Mouse (Mus musculus): ENCODE measurements around the gene Stambpl1.

The Stambpl1 gene

GRCm38 (mm10) chr19:34240273-34241039 is 48.4 kb downstream of the Stambpl1 start:
- no peak for DNase-seq (ENCODE audit: low spot score in 2 of 2)

GRCm38 (mm10) chr19:34241247-34241915 is 49.4 kb downstream of the Stambpl1 start:
- DNase-seq (ENCODE audit: low spot score in 2 of 2), result no peak

DNA sequence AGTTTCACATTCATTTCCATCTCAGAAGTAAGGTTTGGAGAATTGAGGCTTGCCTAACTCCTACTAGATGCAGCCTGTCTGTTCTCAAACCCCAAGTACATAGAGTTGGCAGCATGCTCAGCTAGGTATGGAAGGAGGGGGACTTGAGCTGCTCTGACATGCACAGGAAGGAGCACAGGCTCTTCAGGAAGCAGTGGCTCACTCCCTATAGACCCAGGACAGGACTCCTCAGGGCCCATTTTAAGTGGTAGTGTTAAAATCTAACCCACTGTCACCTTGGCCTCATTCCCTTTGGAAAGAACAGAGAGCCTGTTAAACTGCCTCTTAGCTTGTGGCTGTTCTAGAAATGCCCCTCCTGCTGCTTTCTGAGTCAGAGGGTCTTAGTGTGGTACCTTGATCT is 50.9 kb downstream of the Stambpl1 start:
- DNase-seq (ENCODE audit: low spot score in 2 of 2), result no peak

DNA sequence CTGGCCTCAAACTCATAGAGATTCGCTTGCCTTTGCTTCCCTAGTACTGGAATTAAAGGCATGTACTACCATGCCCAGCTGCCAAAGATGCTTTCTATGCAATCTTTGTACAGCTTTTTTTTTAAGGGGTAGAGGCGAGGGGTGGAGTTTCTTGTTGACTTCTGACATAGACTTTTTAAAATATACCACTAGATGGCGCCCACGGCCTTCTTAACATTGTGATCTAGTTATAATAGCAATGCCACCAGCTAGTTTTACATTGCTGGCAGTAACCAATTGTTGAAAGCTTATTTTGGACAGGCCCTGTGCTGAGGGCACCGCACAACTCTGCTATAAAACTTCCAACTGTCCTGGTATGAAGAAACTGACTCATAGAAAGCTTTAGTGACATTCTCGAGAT is 52.0 kb downstream of the Stambpl1 start:
- peak; percentile 38 to 51 for DNase-seq (ENCODE audit: low spot score in 2 of 2)

GRCm38 (mm10) chr19:34248558-34248957 is 56.5 kb downstream of the Stambpl1 start:
- DNase-seq (ENCODE audit: low spot score in 2 of 2), result no peak

- no peak for DNase-seq (ENCODE audit: low spot score in 2 of 2)
Measured at GRCm38 (mm10) chr19:34250621-34251020, 58.6 kb downstream of the Stambpl1 start.

DNA sequence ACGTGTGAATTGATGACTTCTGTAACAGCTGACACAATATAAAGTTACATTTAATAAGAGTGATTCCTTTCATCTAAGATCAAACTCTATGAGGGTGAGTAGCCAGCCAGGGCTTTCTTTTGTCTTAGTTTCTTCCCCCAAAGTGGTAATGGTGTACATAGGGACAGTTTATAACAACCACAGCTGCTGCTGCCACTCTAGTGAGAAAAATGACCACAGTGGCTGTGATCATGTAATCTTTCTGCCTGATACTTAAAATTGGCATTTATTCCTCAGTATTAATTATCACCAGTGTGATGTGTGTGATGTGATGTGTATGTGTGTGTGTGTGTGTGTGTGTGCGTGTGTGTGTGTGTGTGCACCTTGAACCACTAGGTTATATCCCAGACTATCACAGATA is 59.9 kb downstream of the Stambpl1 start:
- no peak for DNase-seq (ENCODE audit: low spot score in 2 of 2)

DNA sequence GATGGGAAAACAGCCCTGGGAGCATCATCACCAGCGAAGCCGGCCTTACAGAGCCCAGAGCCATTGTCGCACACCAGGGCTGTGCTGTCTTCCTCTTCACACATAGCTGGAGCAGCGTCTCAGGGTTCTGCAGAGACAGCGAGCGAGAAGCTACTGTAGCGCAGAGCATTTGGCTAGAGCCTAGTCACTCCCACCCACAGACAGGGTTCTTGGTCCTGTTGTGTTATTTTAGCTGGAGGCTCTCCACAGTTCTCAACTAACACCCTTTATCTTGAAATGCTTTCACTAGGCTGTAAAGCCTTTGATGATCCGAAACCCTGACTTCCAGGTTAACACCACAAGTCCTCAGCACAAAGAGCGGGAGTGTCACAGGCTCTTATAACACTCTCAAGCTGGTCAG is 60.4 kb downstream of the Stambpl1 start:
- no peak for DNase-seq (ENCODE audit: low spot score in 2 of 2)

DNA sequence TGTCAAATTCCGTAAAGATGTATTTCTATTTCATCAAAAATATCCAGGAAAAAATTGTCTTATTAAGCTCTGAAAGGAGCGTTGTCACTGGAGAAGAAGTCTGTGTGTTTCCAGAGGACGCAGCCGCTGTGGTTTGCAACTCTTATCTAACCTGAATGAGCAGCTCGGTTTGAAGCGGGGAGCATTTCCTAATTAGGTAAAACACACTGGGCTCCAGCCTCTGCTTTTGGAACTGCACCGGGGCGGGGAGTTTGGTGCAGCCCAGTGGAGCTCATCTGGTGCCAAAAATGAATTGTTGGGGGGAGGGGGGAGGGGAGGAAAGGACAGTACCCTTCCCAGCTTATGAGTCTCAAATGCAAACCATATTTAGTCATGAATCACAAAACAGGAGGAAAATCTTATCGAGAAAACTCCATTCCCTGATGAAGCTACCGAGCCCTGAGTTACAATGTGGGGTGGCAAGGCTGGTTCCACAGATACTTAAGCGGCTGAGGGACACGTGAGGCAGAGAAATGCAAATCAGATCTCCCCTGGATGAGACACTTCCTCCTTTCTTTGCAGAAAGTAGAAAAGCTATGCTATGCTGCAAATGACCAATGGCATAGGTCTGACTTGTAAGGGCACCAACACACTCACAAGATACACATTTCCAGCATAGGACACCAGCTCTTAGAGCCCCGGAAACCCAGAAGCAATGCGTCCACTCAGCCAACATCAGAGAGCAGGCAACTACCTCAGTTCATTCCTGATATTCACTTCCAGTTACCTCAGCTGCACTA is 62.3 kb downstream of the Stambpl1 start:
- DNase-seq (ENCODE audit: low spot score in 2 of 2), result no peak

DNA sequence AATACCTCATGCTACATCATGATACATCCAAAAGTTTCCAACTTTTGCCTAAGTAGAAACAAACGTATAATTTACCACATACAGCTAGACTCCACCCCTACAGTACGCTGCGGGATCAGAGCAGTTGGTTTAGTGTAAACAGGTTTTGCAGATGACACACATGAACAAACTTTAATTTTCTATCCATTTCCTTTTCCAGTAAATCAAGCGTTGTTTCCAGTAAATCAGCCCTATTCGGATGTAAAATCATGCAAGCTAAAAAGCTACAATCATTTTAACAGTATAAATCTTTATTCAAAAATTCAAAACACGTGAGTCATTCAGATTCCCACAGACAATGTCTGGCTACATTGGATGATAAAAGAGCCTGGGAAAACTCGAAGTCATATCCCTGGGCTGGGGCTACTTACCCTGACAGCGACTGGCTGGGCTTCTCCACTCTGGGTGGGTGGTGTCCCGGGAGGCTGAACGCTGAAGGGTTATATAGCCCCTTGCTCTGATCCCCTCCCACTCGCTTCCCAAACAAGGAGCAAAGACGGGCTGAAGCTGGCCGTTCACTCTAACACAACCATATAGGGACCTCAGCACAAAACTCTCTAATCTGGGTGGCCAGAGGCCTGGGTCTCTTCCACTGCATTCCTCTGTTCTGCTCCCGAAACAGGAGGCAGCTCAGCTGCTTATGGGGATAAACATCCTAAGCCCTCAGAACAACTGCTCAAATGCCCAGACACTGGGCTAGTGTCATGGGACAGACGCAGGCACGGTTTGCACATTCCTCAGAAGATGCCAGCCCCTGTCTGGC is 63.1 kb downstream of the Stambpl1 start, which contains the start of gene Acta2:
TSS of gene Acta2 (minus strand) at position 711 of the 802 bp plus-strand sequence.
- DNase-seq (ENCODE audit: low spot score in 2 of 2), result no peak

DNA sequence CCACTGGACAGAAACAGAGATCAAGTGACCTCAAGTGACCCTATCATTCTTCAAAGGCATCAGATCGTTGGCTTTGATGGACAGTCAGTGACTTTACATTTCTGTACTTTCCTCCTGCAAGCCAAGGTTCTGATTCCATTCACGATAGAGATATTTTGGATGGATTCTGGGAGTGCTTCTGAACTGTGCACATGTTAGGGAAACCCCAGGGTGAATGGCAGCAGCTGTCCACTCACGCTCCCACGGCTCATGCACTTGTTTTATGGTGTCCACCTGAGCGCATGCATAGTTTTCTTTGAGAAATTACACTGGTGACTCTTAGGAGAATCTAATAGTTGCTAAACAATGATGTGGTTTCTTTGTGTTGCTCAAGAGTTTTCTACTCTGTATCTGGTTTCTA is 64.1 kb downstream of the Stambpl1 start:
- DNase-seq (ENCODE audit: low spot score in 2 of 2), result no peak

DNA sequence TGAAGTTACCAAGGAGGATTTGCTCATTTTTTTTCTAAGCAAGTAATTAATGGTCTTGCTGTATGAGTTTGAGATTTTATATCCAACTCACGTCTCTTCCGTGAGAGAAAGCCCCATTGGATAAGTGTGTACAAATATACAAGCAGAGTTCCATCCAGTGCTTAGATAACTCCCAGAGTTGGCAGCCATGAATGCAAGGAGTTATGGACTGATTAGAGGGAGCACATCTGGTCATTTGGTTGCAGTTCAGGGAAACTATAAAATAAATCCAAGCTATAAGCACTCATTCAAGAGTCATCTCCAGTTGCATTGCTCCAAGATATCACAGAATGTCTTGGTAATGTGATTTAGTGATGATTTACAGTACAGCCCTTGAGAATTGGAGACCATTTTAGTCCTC is 64.9 kb downstream of the Stambpl1 start:
- DNase-seq (ENCODE audit: low spot score in 2 of 2), result no peak

- no peak for DNase-seq (ENCODE audit: low spot score in 2 of 2)
Measured at GRCm38 (mm10) chr19:34262273-34262974, 70.4 kb downstream of the Stambpl1 start.

GRCm38 (mm10) chr19:34265604-34266193 is 73.7 kb downstream of the Stambpl1 start:
- DNase-seq (ENCODE audit: low spot score in 2 of 2), result no peak

GRCm38 (mm10) chr19:34268991-34269390 is 77.0 kb downstream of the Stambpl1 start:
- no peak for DNase-seq (ENCODE audit: low spot score in 2 of 2)

GRCm38 (mm10) chr19:34270106-34270726 is 78.2 kb downstream of the Stambpl1 start:
- no peak for DNase-seq (ENCODE audit: low spot score in 2 of 2)

GRCm38 (mm10) chr19:34270824-34271464 is 78.9 kb downstream of the Stambpl1 start:
- no peak for DNase-seq (ENCODE audit: low spot score in 2 of 2)

- no peak for DNase-seq (ENCODE audit: low spot score in 2 of 2)
Measured at GRCm38 (mm10) chr19:34273073-34273472, 81.0 kb downstream of the Stambpl1 start.

- no peak for DNase-seq (ENCODE audit: low spot score in 2 of 2)
Measured at GRCm38 (mm10) chr19:34278078-34278477, 86.0 kb downstream of the Stambpl1 start.

DNA sequence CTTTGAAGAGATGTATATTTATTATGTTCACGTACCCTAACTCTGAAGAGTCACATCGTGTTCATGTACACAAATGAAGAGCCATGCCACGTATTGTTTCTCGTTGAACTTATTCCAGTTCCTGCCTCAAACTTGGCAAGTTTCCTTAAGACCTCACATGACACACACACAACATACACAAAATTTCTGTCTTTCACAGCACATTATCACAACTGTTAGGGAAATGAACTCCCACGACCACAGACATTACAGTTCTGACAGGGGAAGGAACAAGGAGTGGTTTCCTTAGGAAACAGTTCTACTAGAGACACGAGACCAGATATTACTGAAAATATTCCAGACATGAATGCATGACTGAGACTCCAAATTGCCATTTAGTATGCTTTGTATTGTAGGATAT is 91.6 kb downstream of the Stambpl1 start:
- no peak for DNase-seq (ENCODE audit: low spot score in 2 of 2)

Data from urinary bladder, postnatal 36 days (tissue).